ENCODE assay signal across 23 mouse cellular contexts in genomic region chr10:38586061-38586460, GRCm38 (mm10).
A peak's percentile ranks its signal among the peaks of the same experiment; 100 is the strongest.
DNase-seq lines count a peak whose midpoint lies in the region; ATAC-seq lines count a peak whose summit lies in the region.
"Had no signal": no experiment of that assay in that cellular context is flagged by ENCODE, and none has a peak within 500 bp of the region (broad histone marks: within the 10 kb centered on the region; RNA-seq: fewer than 3 reads in every experiment).

No protein-coding gene starts in this region.

- no peaks in the 10 kb centered on the region for H3K9me3 ChIP-seq in forebrain, embryonic 13.5 days (replicated peaks)
- H3K9me3 ChIP-seq: G1E had no signal

- no peaks in the 10 kb centered on the region for H3K27me3 ChIP-seq in forebrain, embryonic 13.5 days
- H3K27me3 ChIP-seq: CH12.LX, Patski had no signal

- H3K4me3 ChIP-seq in forebrain, embryonic 13.5 days, result no peak overlapping the region

- no peak for ATAC-seq in forebrain, embryonic 13.5 days
- ATAC-seq: activated CD4-positive, CD25-positive, alpha-beta regulatory T cell, adult 4 months; CD4-positive, CD25-positive, alpha-beta regulatory T cell, adult 4 months; Patski had no signal

- H3K27ac ChIP-seq in forebrain, embryonic 13.5 days, result no peak overlapping the region

- peak; percentile 36 for DNase-seq in adipocyte (ENCODE audit: low spot score)
- DNase-seq in fat pad, adult 2 months (ENCODE audit: extremely low read depth, low read depth, low spot score), result peak; percentile 54
- peak; percentile 59 for DNase-seq in gonadal fat pad, adult 2 months (ENCODE audit: low read depth)
- peak; percentile 21 for DNase-seq in mesoderm, embryonic 11.5 days (ENCODE audit: low read depth, low spot score)
- no peak for DNase-seq in right cerebral cortex, adult 2 months (ENCODE audit: low spot score in 2 of 2)
- DNase-seq in cerebellum, postnatal 4 days (ENCODE audit: low spot score in 2 of 2), result no peak
- DNase-seq in retina, embryonic 14.5 days (ENCODE audit: low spot score), result no peak
- DNase-seq: adrenal gland, adult 2 months; adrenal gland, adult 8-10 months; adrenal gland, postnatal 10 days; adrenal gland, postnatal 14 days; adrenal gland, postnatal 25 days; adrenal gland, postnatal 36 days; B cell, adult 2 months; cerebellum, adult 11 months; cerebellum, adult 11-12 months; cerebellum, adult 18-20 months had no signal

- no peaks in the 10 kb centered on the region for H3K36me3 ChIP-seq in forebrain, embryonic 13.5 days (ENCODE audit: poor library complexity, severe bottlenecking)
- H3K36me3 ChIP-seq: G1E had no signal

- H3K9ac ChIP-seq in forebrain, embryonic 13.5 days, result no peak overlapping the region

- H3K4me1 ChIP-seq in forebrain, embryonic 13.5 days, result no peaks in the 10 kb centered on the region

- no peak overlapping the region for H3K4me2 ChIP-seq in forebrain, embryonic 13.5 days

- 91% methylated on average over 2 of the region's 2 CpGs for WGBS in forebrain, embryonic 13.5 days

Comparison
In these comparisons a context has a peak if more than half of its experiments do, and no peak if none do; other contexts are left out.
1. DNase-seq: peak in adipocyte (single experiment), fat pad, adult 2 months (single experiment), gonadal fat pad, adult 2 months (single experiment) and mesoderm, embryonic 11.5 days (single experiment); none in right cerebral cortex, adult 2 months (0 of 2), cerebellum, postnatal 4 days (0 of 2) and retina, embryonic 14.5 days (single experiment).